Mouse (Mus musculus) olfactory bulb, adult 2 months (tissue): ENCODE data around the gene Nrtn. TPM values are rescaled to one million over a fixed set of nuclear protein-coding genes. Genes with fewer than 3 reads are reported as not detected.

Experiments
- H3K27ac ChIP-seq: fragments of 200-500 bp; 2 replicates; pipeline ENCODE4 v1.5.1; 2012; ENCODE audit warnings: low read depth, low read length; ENCODE audit not compliant: insufficient read depth
- H3K4me1 ChIP-seq: fragments of 200-500 bp; 2 replicates; pipeline ENCODE4 v1.6.1; 2012; ENCODE audit warnings: low read length; ENCODE audit not compliant: control insufficient read depth, insufficient read depth
- H3K4me3 ChIP-seq: fragments of 200-500 bp; 2 replicates; pipeline ENCODE4 v1.5.1; 2012; ENCODE audit warnings: mild to moderate bottlenecking, low read depth, low read length, moderate library complexity; ENCODE audit not compliant: insufficient read depth
- CTCF ChIP-seq: fragments of 200-500 bp; IDR thresholded peaks from 2 replicates; pipeline ENCODE4 v1.5.1; 2012; ENCODE audit warnings: low read depth, mild to moderate bottlenecking, low read length, moderate library complexity; ENCODE audit not compliant: insufficient read depth
- POLR2A ChIP-seq: fragments of 200-500 bp; IDR thresholded peaks from 2 replicates; pipeline ENCODE4 v1.6.1; 2012; ENCODE audit warnings: mild to moderate bottlenecking, low read depth, low read length, moderate library complexity; ENCODE audit not compliant: insufficient read depth
- WGBS: fragments of 180-500 bp; shearing (Covaris S2); methylation state at CpG from one replicate; pipeline ENCODE4 v1.1.7; 2018; 5-methylcytosine and 5-hydroxymethylcytosine counted together
- polyA plus RNA-seq: library from polyadenylated mRNA; stranded (reverse); fragments of >200 nt; gene quantifications from 2 replicates; pipeline ENCODE4 v1.2.4, GENCODE M21; 2012; ENCODE audit warnings: low replicate concordance; ENCODE audit not compliant: missing spikeins, insufficient read depth, insufficient read length

Gene Nrtn
- polyA plus RNA-seq, 1 experiment: not detected

DNA sequence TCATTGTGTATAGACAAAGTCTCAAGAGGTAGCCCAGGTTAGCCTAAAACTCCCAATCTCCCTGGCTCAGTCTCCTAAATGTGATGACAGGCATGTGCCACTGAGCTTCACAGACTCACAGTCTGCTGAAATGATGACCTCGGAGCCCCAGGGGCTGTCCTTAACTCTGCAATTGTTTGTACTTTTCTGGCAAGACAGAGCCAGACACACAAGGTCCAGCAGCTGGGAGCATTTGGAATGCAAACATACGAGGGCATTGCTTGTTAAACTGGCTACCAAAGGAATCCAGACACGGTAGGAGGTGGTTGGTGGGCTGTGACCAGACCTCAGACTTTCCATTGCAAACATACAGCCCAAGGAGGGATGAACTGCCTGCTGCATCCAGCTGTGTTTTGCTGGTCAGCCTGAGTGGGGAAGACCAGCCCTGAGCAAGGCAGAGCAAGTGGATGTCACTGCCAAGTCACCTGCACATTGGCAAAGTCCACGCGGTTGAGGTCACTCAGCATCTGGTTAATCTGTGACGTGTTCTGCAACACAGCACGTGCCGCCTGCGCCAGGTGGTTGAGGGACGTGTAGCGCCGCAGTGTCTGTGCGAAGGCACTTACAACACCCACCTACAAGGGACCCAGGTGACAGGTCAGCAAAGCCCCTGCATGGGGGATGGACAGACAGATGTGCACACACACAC lies 23.1 kb upstream of the Nrtn start:
- Histone ChIP-seq H3K27ac (no peak overlapping the region), H3K4me1 (no peaks in the 10 kb centered on the region), H3K4me3 (no peak overlapping the region)
- WGBS: 89% methylated on average over 13 of the region's 13 CpGs
- TF ChIP-seq POLR2A (no peak), CTCF (no peak)

DNA sequence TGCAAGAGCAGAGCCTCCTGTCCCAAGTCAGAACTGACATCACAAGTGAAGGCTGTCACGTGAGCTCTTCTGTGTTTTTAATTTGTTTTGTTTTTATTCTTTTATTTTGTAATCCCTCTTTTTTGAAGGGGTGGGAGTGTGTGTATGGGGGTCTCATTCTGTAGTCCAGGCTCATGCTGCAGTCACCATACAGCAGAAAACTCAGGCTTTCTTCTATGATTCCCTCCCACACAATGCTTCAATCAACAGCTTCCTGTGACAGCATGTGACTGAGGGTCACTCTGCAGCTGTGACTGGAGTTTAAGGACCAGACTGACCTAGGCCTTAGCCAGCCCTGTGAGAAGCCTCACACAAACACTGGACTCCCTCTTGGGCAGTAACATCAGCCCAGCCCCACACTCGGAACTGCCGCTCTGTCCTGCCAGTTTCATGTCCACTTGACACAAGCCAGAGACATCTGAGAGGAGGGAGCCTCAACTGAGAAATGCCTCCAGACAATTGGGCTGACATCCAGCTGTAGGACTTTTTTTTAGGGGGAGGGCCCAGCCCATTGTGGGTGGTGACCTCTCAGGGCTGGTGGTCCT lies 21.5 kb upstream of the Nrtn start:
- TF ChIP-seq POLR2A: no peak
- TF ChIP-seq CTCF: no peak
- Histone ChIP-seq H3K4me3 (no peak overlapping the region), H3K27ac (no peak overlapping the region), H3K4me1 (no peaks in the 10 kb centered on the region)
- 66% methylated on average over 3 of the region's 3 CpGs for WGBS

DNA sequence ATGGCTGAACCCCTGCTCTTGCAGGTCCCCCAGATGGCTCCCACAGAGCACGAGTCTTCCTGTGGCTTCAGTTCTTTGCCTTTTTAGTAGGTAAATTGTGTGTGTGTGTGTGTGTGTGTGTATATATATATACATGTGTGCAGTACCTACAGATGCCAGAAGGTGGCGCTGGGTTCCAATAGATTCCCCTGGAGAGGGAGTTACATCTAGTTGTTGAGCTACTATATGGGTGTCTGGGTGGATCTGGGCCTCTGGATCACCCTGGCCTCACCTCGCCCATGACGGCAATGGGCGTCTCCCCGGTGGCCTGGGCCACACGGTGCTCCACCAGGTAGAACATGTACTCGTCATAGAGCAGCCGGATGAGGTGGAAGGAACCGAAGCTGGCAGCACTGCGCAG lies 20.2 kb upstream of the Nrtn start:
- 93% methylated on average over 11 of the region's 11 CpGs for WGBS
- no peaks in the 10 kb centered on the region for H3K4me1 ChIP-seq
- H3K4me3 ChIP-seq: no peak overlapping the region
- TF ChIP-seq POLR2A (no peak), CTCF (no peak)
- H3K27ac ChIP-seq: no peak overlapping the region

DNA sequence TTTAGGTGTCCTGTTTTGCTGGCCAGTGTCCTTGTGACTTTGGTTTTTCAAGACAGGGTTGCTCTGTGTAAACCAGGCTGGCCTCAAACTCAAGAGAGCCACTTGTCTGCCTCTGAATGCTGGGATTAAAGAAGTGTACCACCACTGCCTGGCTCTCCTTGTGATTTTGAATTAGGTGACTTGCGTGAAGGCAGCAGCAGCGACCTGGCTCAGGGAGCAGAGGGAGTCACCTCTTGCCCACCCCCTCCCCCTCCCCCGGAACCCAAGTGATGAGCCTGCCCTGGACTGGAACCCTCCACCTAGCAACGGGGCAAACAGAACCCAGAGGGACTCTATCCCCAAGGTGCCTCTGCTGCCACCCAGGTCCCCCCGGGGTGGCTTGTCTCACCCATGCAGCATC lies 12.6 kb upstream of the Nrtn start, which contains the start of gene Prr22:
Gene Prr22 (plus strand): TSS at position 301 of the 400 bp plus-strand sequence.
- WGBS: 94% methylated on average over 5 of the region's 5 CpGs
- no peak within 1 kb of the TSS for H3K4me3 ChIP-seq
- H3K27ac ChIP-seq: no peak within 1 kb of the TSS
- H3K4me1 ChIP-seq: peaks cover 5% of the 10 kb centered on the region
- TF ChIP-seq POLR2A (no peak), CTCF (no peak)

- TF ChIP-seq POLR2A: no peak
- TF ChIP-seq CTCF: no peak
- 96% methylated on average over 11 of the region's 11 CpGs for WGBS
- Histone ChIP-seq H3K4me1 (peaks cover 8% of the 10 kb centered on the region), H3K27ac (no peak overlapping the region), H3K4me3 (no peak overlapping the region)
These were observed 11.6 kb upstream of the Nrtn start for GRCm38 (mm10) chr17:56768941-56769340.

DNA sequence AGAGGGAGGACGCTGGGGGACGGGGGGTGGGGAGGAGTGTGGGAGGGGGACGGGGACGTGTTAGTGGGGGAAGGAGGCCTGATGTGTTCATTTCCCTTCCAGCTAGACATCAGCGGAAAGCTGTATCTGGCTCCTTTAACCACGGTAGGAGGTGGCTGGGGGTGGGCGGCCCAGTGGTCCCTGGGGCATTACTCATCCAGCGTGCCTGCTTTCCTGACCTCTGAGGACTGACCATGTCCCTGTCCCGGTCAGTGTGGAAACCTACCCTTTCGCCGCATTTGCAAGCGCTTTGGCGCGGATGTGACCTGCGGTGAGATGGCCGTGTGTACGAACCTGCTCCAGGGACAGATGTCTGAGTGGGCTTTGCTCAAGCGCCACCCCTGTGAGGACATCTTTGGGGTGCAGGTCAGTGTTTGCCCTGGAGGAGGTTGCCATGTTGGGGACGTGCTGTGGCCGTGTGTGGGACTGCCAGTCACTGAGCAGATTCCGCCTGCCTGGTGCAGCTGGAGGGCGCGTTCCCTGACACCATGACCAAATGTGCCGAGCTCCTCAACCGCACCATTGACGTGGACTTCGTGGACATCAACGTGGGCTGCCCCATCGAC lies 10.3 kb upstream of the Nrtn start:
- Histone ChIP-seq H3K4me3 (no peak overlapping the region), H3K4me1 (peaks cover 17% of the 10 kb centered on the region), H3K27ac (no peak overlapping the region)
- WGBS: 95% methylated on average over 29 of the region's 29 CpGs
- TF ChIP-seq CTCF (no peak), POLR2A (no peak)

DNA sequence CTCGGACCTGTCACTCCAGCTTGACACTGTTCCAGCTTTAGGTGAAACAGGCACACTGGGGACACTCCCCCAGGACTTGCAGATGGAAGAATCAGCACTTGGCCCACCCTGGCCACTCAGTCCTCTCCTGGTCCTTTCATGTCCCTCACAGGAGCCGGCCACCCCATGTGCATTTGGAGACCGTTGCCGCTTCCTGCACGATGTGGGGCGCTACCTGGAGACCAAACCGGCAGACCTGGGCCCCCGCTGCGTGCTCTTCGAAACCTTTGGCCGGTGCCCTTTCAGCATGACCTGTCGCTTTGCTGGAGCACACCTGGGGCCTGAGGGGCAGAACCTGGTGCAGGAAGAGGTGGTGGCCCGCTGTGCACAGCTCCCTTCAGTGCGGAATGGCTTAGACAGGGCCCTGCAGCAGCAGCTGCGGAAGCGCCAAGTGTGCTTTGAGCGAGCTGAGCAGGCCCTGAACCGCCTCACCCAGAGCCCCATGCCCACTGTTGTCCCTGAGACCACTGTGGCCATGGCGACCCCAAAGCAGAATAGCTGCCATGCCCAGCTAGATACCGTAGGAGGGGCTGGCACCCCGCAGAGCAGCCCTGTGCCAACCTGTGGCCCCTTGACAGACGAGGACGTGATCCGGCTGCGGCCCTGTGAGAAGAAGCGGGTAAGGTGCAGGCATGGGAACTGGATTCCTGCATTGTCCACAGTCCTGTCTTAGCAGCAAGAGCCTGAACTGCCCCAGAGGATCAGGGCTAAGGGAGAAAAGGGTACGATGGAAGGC lies 9.5 kb upstream of the Nrtn start:
- Histone ChIP-seq H3K27ac (no peak overlapping the region), H3K4me1 (peaks cover 21% of the 10 kb centered on the region), H3K4me3 (no peak overlapping the region)
- WGBS: 92% methylated on average over 27 of the region's 27 CpGs
- TF ChIP-seq CTCF (no peak), POLR2A (no peak)

DNA sequence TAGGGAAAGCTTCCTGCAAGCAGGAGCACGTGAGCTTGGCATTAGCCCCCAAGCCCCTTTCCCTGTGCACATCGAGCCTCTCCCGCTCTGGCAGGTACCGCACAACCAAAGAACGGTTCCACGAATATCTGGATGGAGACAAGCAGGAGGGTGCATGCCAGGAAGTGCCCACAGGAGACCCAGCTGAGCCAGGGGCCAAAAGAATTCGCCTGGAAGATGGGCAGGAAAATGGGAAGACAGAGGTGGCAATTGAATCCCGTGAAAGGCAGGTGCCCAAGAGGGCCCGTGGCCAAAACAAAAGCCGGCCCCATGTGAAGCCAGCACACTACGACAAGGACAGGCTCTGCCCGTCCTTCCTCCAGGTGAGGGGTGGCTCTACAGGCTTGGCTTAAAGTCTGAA lies 8.1 kb upstream of the Nrtn start:
- Histone ChIP-seq H3K27ac (peak overlapping the region; percentile 99), H3K4me3 (peak overlapping the region; percentile 96), H3K4me1 (peaks cover 26% of the 10 kb centered on the region)
- no peak for TF ChIP-seq CTCF
- no peak for TF ChIP-seq POLR2A
- WGBS: 47% methylated on average over 12 of the region's 12 CpGs
